Mouse (Mus musculus) retina, embryonic 14.5 days (tissue): ENCODE measurements at regions not wholly inside any gene's neighbourhood (a gene's known extent, or its start where the extent isn't known, plus 50 kb on each side); places are given as distances from the start of the nearest gene placed in this dataset.

Experiments
- DNase-seq: peaks from one replicate; pipeline ENCODE4 v3.0.0-alpha.2; 2015; ENCODE audit warnings: low spot score

DNA sequence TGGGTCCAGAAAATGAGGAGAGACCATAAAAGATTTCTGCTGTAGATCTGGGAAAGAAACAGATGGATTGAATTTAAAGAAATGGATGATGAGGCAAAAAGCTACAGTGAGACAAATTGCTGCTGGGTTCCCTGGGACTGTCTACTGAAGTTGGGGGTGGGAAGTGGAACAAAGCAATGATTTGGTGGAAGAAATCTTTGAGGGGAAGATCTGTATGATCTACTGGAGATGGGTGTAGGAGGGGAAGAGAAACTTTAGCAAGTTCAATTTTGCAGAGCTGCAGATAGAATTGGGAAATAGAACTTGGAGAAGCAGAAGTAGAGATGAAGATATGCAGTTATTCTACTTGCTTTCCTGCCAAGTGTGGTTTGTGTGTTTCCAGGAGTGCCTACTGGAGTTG is 5478.8 kb downstream of the 9330182O14Rik start:
- DNase-seq, result no peak

DNA sequence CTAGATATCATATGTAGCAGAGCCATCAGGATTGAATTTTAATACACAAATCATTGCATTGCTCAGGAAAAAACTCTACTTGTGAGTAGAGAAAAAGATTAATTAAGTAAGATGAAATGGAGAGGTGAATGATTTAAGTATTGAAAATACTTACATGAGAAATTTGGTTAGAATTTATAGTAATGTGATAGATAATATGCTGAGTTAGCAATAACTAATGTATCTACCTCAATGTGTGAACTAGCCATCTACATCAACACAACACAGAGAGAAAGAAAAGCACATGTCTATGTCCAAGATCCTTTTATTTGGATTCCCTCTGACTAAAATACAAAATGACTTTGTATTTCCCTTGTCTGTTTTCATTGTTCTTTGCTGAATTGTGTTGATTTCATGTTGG is 5512.1 kb downstream of the 9330182O14Rik start:
- no peak for DNase-seq

DNA sequence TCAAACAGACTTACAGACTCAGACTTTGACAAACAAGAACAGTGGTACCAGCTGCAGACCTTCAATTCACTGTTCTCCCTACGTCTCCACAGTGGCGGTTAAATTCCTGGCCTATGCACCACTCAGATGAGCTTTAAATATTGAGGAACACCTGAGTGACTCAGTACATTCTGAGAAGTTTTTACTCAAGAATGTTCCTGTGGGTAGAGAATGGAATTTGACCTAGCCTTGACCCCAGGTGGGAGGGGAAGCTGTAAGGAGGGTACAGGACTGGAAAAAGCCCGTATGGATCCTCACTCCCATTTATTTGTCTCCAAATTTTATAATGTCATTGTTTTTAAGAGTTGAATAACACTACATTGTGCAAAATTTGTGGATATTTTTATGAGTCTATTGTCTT is 5529.4 kb downstream of the 9330182O14Rik start:
- no peak for DNase-seq

DNA sequence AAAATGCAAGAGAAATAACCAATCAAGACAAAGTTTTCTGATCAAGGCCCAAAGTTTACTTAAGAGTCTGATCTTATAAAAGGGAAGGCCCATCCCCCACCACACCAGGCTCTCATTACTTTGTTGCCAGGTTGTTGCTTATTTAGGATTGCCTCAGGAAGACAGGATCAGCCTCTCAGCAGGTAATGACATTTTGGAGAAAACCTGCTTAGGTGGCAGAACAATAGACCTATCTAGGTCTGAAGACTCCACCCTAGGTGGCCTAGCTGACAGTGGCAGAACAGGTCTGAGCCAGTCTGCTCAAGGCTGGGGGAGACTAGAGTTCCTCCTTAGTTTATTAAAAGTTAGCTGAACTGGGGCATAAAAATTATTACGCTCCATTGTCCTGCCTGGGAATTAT is 5555.3 kb downstream of the 9330182O14Rik start:
- DNase-seq, result no peak

DNA sequence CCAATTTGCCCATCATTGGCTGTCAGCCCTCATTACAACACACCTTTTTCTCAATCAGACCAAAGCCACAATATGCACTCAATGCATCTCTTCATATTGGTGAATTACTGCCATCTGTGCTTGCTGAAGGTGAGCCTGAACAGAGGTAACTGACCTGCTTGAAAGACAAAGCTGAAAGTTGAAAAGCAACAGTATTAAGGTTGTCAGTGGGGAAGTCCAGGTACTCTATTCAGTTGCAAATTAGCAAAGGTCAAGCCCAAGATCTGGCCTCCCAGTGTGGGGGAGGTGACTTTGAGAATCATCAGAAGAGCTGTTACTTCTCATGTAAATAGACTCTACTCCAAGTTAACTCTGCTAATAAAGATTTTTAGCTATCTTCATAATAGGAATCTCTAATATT is 5555.9 kb downstream of the 9330182O14Rik start:
- DNase-seq, result no peak

DNA sequence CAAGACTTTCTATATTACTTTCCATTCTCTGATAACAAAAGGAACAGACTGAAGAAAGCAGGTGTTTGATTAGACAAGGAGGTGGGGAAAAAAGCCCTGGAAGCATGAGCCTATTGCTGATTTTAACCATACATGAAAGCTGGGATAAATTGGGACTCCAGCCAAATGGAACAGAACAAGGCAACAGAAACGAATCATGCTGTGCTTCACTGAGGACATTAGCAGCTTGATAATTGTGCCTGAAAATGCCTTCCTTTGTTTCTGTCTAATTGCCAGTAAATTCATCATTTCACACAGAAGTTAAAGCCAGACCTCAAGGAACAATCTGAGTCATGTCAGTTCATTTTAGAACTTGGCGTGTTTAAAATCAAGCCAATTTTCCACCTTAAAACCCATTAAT is 5576.9 kb downstream of the 9330182O14Rik start:
- peak; percentile 81 for DNase-seq

DNA sequence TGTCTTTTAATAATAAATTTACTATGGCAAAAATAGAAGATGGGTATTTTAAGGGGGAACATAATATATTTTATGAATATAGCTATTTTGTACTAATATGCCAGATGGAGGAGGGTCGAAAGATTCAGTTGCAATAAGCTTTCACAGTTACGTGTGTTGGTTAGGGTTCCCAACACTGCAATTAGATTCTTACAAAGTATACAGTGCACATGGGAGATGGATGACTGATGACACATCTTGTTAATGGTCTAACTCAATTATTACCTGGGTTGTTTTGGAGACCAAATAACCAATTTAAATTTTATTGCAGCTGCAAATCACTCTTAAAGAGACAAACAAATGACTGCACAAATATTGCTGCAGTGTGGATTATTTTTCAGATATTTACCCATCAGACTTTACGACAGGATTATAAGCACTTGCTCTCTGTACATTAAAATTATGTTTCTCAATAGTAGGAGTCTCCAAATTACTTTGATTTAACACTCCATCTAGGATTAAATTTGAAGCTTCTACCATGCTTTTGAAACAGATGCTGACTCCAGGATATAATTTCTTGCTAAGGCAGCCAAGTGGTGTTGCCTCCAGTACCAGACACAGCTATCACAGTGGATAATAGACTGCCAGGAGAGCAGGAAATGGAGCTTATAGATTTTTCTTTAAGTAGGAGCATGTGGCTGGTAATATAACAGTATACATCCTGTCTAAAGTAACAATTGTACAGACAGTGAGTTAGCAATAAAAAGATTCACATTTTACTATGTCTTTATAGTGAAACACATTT is 5596.4 kb downstream of the 9330182O14Rik start:
- DNase-seq, result no peak

DNA sequence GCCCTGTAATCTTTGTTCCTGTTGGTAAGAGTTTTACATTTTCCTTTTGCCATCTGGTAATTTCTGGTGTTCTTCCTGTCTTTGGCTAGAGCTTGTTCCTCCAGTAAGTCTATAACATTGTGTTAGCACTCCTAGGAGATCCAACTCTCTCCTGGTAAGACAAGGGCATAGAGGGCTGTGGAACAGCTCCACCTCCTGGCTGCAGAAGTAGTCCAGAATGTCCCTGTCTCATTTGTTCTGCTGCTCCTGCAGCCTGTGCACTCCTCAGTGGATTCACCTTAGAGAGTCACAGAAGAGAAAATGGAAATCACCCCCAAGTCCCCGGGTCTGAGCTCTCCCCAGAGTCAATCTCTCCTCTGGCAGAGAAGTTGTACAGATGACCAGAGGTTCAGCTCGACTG is 5629.1 kb downstream of the 9330182O14Rik start:
- DNase-seq, result peak; percentile 36
